Mouse (Mus musculus) lung, adult 2 months (tissue): ENCODE results near the gene Pir. TPM values are rescaled to one million over a fixed set of nuclear protein-coding genes. Genes with fewer than 3 reads are reported as not detected.

Experiments
- DNase-seq: peaks from one replicate; pipeline ENCODE4 v3.0.0; 2022
- H3K4me1 ChIP-seq: fragments of 200-500 bp; 2 replicates; pipeline ENCODE4 v1.6.1; 2011; ENCODE audit warnings: low read length; ENCODE audit not compliant: control insufficient read depth, insufficient read depth
- H3K4me3 ChIP-seq: fragments of 200-500 bp; replicated peaks from 2 replicates; pipeline ENCODE3; 2011; ENCODE audit warnings: low read depth, mild to moderate bottlenecking, control low read depth, low read length; ENCODE audit errors: extremely low read depth
- CTCF ChIP-seq: fragments of 200-500 bp; IDR thresholded peaks from 2 replicates; pipeline ENCODE4 v1.5.1; 2011; ENCODE audit warnings: mild to moderate bottlenecking, low read length, control low read depth; ENCODE audit not compliant: insufficient read depth
- POLR2A ChIP-seq: fragments of 200-500 bp; IDR thresholded peaks from 2 replicates; pipeline ENCODE4 v1.6.1; 2011; ENCODE audit warnings: low read depth, mild to moderate bottlenecking, control low read depth, low read length, borderline replicate concordance; ENCODE audit errors: extremely low read depth
- WGBS: fragments of 180-500 bp; shearing (Covaris S2); methylation state at CpG from one replicate; pipeline ENCODE4 v1.1.7; 2018; 5-methylcytosine and 5-hydroxymethylcytosine counted together
- polyA plus RNA-seq: library from polyadenylated mRNA; depleted of rRNA; stranded (reverse); fragments of >200 nt; gene quantifications from 2 replicates; pipeline ENCODE4 v1.2.3, GENCODE M21; 2012

The Pir gene
- polyA plus RNA-seq, 1 experiment: 11.1 TPM

DNA sequence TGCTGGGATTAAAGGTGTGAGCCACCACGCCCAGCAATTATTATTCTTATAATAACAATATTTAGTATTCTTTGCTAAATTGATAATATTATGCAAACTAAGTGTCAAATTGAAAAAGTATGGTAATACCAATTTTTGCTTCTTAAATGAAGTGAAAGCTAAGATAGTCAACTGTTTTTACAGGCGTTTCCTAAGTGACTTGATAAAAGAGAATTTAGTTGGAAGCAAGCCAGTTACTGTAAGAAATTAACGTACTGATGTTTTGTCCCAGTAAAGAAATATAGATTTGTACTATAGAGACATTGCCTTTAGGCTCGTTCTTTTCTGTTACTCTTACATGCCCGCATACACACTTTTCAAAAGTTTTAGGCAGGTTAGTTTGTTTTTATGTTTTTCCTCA lies 53.3 kb downstream of the Pir start:
- no peak for DNase-seq
- WGBS: 69% methylated on average over 5 of the region's 5 CpGs

DNA sequence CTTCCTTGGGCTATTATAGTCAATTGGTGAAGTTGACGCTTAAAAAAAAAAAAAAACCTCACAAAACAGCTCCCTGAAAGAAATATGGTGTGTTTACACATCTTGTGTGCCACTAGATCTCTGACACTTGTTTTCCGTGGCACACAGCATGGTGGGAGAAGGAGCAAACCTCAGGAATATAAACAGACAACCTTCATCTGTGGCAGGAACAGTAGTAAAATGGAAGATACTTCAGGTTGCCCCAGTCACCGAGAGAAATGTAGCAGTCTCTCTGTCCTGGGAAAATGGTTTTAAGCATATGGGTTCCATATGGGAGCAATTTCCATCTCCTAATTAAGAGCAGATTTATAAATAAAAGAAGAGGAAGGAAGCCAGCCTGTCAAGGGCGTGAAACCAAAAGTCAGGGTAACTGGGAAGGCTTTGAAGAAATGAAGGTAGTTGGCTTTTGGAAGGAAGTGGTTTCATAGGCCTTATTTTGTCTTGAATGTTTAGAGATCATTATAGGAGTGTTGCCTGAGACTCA lies 54.3 kb downstream of the Pir start:
- 57% methylated on average over 4 of the region's 4 CpGs for WGBS
- TF ChIP-seq POLR2A: no peak
- no peak for TF ChIP-seq CTCF

More for the DNA sequence above, 53.3 kb downstream of the Pir start:
- TF ChIP-seq POLR2A: no peak
- TF ChIP-seq CTCF: no peak
- H3K4me1 ChIP-seq: no peaks in the 10 kb centered on the region
- no peak overlapping the region for H3K4me3 ChIP-seq

DNA sequence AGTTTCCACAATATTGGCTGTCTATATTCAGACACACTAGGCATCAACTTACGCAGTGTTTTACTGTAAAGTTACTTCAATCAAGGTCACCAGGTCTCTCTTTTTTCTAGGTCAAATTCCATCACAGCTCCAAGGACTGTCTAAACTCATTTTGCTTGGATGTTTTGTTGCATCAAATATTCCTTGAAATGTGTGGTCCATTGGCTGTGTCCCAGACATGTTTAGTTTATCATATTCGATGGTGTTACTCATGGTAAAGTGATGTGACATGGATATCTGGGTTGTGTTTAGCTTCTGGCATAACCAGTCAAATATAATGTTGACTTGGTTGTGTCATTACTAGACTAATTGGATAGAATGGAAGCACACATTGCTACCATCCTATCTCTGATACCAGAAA lies 61.2 kb downstream of the Pir start:
- WGBS: 69% methylated on average over 2 of the region's 2 CpGs
- Histone ChIP-seq H3K4me1 (no peaks in the 10 kb centered on the region), H3K4me3 (no peak overlapping the region)
- TF ChIP-seq POLR2A (no peak), CTCF (no peak)
- DNase-seq: no peak

More for the DNA sequence above, 54.3 kb downstream of the Pir start:
- DNase-seq: no peak
- Histone ChIP-seq H3K4me3 (no peak overlapping the region), H3K4me1 (no peaks in the 10 kb centered on the region)

DNA sequence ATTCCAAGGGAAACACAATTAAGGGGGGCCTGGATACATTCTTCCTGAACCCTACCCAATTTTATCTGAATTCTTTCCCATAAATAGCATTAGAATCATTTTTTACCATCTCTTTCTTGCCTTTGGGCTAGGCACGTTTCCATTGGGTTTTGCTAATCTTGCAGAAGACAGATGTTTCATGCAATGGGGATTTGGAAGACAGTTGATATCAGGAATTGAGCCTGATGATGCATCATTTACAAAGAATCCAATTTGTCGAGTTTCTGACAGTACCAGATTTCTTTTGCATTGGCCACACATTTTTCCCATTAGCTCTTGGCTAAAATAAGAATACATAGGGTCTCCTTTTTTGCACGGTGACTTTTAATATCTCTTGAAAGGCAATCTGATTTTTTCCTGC lies 61.6 kb downstream of the Pir start:
- 69% methylated on average over 3 of the region's 3 CpGs for WGBS
- no peak for DNase-seq
- Histone ChIP-seq H3K4me1 (no peaks in the 10 kb centered on the region), H3K4me3 (no peak overlapping the region)
- TF ChIP-seq POLR2A (no peak), CTCF (no peak)

DNA sequence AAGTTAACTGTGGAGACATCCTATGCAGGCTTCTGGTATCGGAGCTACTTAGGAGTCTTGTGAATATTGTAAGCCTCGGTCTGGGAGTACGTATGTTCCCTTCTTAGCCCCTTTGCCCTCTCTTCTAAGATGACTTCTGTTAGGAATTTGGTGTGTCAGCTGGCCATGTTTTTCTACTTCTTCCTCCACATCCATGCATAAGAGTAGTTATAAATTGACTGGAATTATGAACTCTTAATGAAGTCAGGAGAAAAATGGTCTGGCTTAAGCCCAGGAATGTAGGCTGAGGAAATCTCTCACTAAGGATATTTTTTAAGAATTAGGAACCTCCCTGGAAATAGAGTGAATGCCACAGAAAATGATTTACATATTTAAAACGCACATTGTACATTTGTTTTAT lies 69.4 kb downstream of the Pir start:
- no peak for DNase-seq
- H3K4me1 ChIP-seq: no peaks in the 10 kb centered on the region
- TF ChIP-seq POLR2A (no peak), CTCF (no peak)
- 89% methylated on average over 4 of the region's 4 CpGs for WGBS
- H3K4me3 ChIP-seq: no peak overlapping the region

DNA sequence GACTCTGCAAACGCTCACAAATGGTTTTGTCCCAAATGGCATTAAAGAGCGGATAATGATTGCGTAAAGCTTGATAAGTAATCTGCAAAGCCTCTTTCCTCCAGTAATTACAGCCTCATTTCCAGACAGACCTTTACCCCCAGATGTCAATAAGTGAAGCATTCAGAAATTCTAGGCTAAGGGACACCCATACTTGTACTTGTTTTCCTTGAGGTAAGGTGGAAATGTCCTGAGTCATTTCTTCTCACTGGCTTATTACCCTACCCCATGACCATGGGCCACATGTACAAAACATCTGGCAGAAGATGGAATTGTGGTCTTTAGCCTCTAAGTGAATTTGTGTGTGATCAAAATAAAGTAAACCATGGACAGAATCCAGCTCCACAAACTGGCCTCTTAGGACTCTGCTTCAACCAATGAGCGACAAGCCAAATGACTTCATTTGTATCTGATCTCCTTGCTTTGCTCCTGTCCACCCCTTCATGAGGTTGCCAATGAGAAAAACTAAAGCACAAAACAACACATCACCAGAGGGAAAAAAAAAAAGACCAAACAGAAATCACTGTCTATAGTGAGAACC lies 76.3 kb downstream of the Pir start:
- no peak overlapping the region for H3K4me3 ChIP-seq
- no peak for DNase-seq

DNA sequence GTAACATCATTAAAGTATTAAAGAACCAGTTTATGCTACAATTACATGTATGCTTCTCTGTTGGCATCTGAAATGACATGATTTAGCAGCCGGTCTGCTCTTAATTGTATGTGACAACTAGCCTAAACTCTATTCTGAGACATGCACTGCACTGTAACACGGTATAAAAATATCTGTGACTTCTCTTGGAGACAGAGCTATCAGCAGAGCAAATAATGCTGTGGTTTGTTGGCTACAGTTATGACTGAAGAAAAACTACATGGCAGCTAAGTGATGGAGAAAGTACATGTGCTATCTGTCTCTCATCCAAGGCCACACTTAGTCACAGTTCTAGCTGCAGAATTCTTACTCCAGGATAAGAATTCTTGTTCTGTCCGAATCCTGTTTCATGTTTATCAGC lies 79.8 kb downstream of the Pir start:
- no peak for DNase-seq
- Histone ChIP-seq H3K4me3 (no peak overlapping the region), H3K4me1 (no peaks in the 10 kb centered on the region)
- WGBS: 76% methylated on average over 3 of the region's 3 CpGs
- no peak for TF ChIP-seq CTCF
- TF ChIP-seq POLR2A: no peak

More for the DNA sequence above, 76.3 kb downstream of the Pir start:
- no peaks in the 10 kb centered on the region for H3K4me1 ChIP-seq
- TF ChIP-seq POLR2A: no peak
- 81% methylated on average over 4 of the region's 4 CpGs for WGBS

DNA sequence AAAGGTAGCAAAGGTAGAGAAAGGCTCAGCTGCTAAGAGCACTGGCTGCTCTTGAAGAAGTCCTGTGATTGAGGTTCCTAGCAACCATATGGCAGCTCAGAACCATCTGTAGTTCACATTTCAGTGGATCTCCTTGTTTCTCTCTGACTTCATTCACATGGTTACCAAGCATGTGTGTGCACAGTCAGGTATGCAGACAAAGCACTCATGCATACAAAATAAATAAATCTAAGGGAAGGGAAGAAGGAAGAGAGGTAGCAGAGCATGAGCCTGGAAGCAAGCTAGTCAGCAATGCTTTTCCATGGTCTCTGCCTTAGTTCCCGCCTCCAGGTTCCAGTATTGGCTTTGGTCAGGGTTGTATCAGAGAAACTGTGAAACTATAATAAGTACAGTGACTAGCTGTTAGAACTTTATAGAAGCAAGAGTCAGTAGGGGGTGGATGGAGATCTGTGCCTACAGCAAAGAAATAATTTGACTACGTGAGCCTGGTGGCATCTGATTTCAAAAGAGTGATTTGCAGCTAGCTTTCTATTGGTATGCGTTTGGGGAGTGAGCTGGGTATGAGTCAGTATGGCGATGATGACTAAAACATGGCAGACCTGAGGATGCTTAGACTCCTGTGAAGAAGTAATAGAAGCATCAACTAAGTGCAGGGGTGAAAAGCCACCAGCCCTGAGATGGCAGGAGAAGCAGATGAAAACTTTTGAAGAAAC lies 96.1 kb downstream of the Pir start:
- WGBS: 82% methylated on average over 4 of the region's 4 CpGs
- no peak for DNase-seq
- H3K4me3 ChIP-seq: no peak overlapping the region
- no peak for TF ChIP-seq CTCF
- no peak for TF ChIP-seq POLR2A
- H3K4me1 ChIP-seq: no peaks in the 10 kb centered on the region

DNA sequence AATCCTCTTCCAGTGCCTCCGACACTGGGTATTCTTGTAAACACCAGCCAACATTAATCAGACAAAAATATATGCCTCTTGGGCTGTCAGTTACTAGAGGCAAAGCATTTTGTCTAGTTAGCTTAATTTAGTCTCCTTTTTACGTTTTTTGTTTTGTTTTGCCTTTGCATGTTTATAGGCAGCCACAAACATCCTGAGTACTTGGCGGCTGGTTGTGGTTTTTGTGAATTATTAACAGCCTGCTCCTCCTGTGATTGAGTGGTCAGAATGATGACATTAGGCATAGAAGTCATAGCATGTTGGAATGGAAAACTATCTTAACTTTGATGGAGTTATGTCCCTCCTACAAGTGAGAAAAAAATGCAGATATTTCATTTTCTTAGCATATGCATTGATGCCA lies 101.4 kb downstream of the Pir start:
- no peaks in the 10 kb centered on the region for H3K4me1 ChIP-seq
- no peak overlapping the region for H3K4me3 ChIP-seq
- no peak for DNase-seq
- WGBS: 70% methylated on average over 3 of the region's 3 CpGs
- TF ChIP-seq POLR2A (no peak), CTCF (no peak)

DNA sequence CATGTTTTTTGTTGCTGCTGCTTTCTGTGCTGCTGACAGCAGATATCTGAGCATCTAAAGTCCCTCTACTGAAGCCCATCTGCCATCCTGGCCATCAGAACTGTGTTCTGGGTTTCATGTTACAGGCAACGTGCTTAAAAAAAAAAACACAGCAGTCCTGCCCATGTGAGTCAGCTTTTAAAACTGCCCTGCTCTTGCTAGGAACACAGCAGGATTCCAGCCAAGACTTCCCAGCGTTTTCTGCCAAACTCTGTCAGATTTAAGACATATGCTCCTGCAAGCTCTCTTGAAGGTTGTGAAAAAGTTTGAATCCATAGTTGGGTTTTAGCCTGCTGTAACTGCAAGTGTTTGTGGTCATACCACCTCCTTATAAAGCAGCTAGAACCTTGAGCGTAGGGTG lies 103.9 kb downstream of the Pir start, which contains the start of gene Vegfd:
Gene Vegfd, plus strand, starts transcription at position 298 of the 400 bp plus-strand sequence.
- TF ChIP-seq CTCF (no peak), POLR2A (no peak)
- no peak for DNase-seq
- 36% methylated on average over 3 of the region's 3 CpGs for WGBS
- Histone ChIP-seq H3K4me3 (no peak within 1 kb of the TSS), H3K4me1 (no peaks in the 10 kb centered on the region)
